Comparison of ENCODE assay signal across 1 mouse cellular context in genomic region chr14:20654690-20655421, GRCm38 (mm10).
TF ChIP-seq lines count a peak whose summit lies in the region.

No protein-coding gene starts in this region.

TF ChIP-seq in MEL, 35 proteins besides CTCF, POLR2A, EP300 and RAD21:
- no peak for TF ChIP-seq ZKSCAN1 (IDR thresholded peaks at IDR 0.05; ENCODE audit: low read depth, low read length)
- no peak for TF ChIP-seq ZNF384 (IDR thresholded peaks at IDR 0.05; ENCODE audit: low read depth, low read length)
- no peak for TF ChIP-seq SMC3 (IDR thresholded peaks at IDR 0.05; ENCODE audit: low read depth, low read length)
- no peak for TF ChIP-seq POLR2AphosphoS5 (IDR thresholded peaks at IDR 0.05; ENCODE audit: borderline replicate concordance, low read depth, low read length)
- TF ChIP-seq ZC3H11A (IDR thresholded peaks at IDR 0.05; ENCODE audit: low read depth, low read length) = no peak
- TF ChIP-seq SIN3A (IDR thresholded peaks at IDR 0.05; ENCODE audit: low read length) = no peak
- no peak for TF ChIP-seq MEF2A (IDR thresholded peaks at IDR 0.05; ENCODE audit: extremely low read depth, insufficient replicate concordance, low read depth, low read length, poor library complexity, severe bottlenecking)
- TF ChIP-seq MAZ (IDR thresholded peaks at IDR 0.05; ENCODE audit: low read depth, low read length) = no peak
- TF ChIP-seq POLR2AphosphoS2 (IDR thresholded peaks at IDR 0.05; ENCODE audit: low read length) = no peak
- no peak for TF ChIP-seq KAT2A (conservative IDR thresholded peaks at IDR 0.05; ENCODE audit: low read depth, low read length)
- TF ChIP-seq NRF1 (IDR thresholded peaks at IDR 0.05; ENCODE audit: insufficient read depth, low read depth, low read length, poor library complexity, severe bottlenecking) = no peak
- no peak for TF ChIP-seq GABPA (IDR thresholded peaks at IDR 0.05; ENCODE audit: low read depth, low read length)
- TF ChIP-seq JUND (IDR thresholded peaks at IDR 0.05; ENCODE audit: low read depth, low read length) = no peak
